In the genomic region with DNA sequence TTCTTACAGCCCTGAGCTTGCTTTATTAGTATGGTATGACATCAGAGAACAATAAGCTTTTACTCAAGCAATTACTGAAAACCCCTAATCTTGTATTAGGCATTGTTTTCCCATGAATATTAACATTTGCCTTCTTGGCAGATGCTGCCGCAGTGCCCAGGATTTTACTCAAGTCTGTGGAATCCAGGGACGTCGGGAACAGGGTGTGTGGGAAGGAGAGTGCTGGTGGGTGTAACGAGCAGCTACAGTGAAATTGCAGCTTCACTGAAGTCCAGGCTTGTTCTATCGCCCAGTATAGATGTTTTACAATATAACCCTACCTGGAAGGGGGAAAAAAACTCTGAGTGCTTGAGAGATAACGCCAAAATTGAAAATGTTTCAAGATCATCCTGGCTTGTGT, we compare ENCODE assay signal across 15 mouse cellular contexts. TPM values are rescaled to one million over a fixed set of nuclear protein-coding genes. Genes with fewer than 3 reads are reported as not detected.
DNase-seq lines count a peak whose midpoint lies in the region.
"Had no signal": no experiment of that assay in that cellular context is flagged by ENCODE, and none has a peak within 500 bp of the region (broad histone marks: within the 10 kb centered on the region; RNA-seq: fewer than 3 reads in every experiment).

No protein-coding gene starts in this region.

- DNase-seq in layer of hippocampus, adult 11-12 months (ENCODE audit: low spot score) = peak; percentile 18
- no peak for DNase-seq in layer of hippocampus, adult 9-10 months (ENCODE audit: low spot score)
- peak; percentile 64 to 69 for DNase-seq in right cerebral cortex, adult 2 months (ENCODE audit: low spot score in 2 of 2)
- no peak for DNase-seq in right cerebral cortex, postnatal 25 days
- DNase-seq in left cerebral cortex, postnatal 14 days (ENCODE audit: low spot score in 2 of 2) = peak; percentile 56 to 61
- DNase-seq in adrenal gland, postnatal 25 days = no peak
- DNase-seq in ovary, postnatal 36 days (ENCODE audit: low spot score) = no peak
- DNase-seq: B cell, adult 2 months; cerebellum, adult 9-11 months; gastrocnemius, postnatal 10 days; heart, postnatal 14 days; kidney, adult 18-20 months; kidney, postnatal 25 days; liver; thymus, adult 18-20 months had no signal

- intact Hi-C loops in left cerebral cortex, postnatal 14 days (cut with DNase I) = no loop called here

RNA-seq across cellular contexts. Expression of a gene that starts 32.0 kb away (rescaled TPM):
- 1 to 10 TPM in 1 of 2 experiments, under 1 TPM in 1; 0.97 to 1.4 TPM for total RNA-seq in left cerebral cortex, postnatal 14 days (2021)
- 1.6 and 5.3 TPM in 2 replicates for total RNA-seq in adrenal gland, postnatal 25 days (2021)

Comparison
In these comparisons a context has a peak if more than half of its experiments do, and no peak if none do; other contexts are left out.
1. DNase-seq: peak in layer of hippocampus, adult 11-12 months (single experiment), right cerebral cortex, adult 2 months (2 of 2) and left cerebral cortex, postnatal 14 days (2 of 2); none in layer of hippocampus, adult 9-10 months (single experiment), right cerebral cortex, postnatal 25 days (single experiment), adrenal gland, postnatal 25 days (single experiment) and ovary, postnatal 36 days (single experiment).